Mouse (Mus musculus): Measurements from ENCODE around the gene Lzts3. TPM values are rescaled to one million over a fixed set of nuclear protein-coding genes. Genes with fewer than 3 reads are reported as not detected.

Lzts3 gene
- polyA plus RNA-seq, 1 experiment from 2014 or later = 0.79 TPM

DNA sequence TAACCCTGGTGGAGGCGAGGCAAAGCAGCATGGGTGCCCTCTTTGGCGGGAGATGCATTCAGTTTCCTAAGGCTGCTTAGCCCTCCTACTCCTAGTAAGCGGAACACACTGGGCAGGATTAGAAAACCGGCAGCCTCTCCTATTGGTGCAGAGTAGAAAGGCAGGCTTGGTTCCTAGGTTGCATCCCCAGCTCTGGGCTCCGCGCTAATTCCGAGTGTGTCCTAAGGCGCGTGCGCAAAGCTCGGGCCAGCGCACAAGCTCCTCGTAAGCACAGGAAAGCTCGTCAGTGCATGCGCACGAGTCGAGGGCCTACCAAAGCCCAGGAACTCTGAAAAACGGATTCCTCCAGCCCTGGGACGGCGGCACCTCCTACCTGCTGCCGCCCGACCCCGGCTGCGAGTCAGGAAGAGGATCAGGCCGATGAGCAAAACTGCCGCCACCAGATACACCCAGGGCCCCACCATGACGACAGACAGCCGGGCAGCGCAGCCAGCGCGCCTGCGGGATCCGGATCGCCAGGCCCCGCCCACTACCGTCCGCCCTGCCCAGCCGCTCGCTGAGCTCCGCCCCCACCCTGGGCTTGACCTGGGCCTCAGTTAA lies 21.6 kb upstream of the Lzts3 start, which contains the start of gene Ddrgk1:
Ddrgk1 (minus strand) TSS at position 558 of the 600 bp plus-strand sequence.
- Histone ChIP-seq H3K36me3 (replicated peaks; ENCODE audit: control insufficient read depth, insufficient read depth, low read depth, low read length) (peaks cover under 1% of the 10 kb centered on the region), H3K4me3 (ENCODE audit: low read depth, low read length) (peak within 1 kb of the TSS; percentile 61), H3K27ac (replicated peaks; ENCODE audit: low read depth, low read length) (peak within 1 kb of the TSS; percentile 94), H3K4me2 (ENCODE audit: low read depth, low read length) (peak within 1 kb of the TSS; percentile 50), H3K9ac (replicated peaks; ENCODE audit: low read length) (peak within 1 kb of the TSS; percentile 94), H3K27me3 (ENCODE audit: control insufficient read depth, insufficient read depth, low read length) (no peaks in the 10 kb centered on the region), H3K4me1 (ENCODE audit: control insufficient read depth, insufficient read depth, low read length) (0 out of 2 replicates have a peak, but pooled peaks cover 2% of the 10 kb centered on the region), H3K9me3 (replicated peaks; ENCODE audit: control insufficient read depth, low read length) (no peaks in the 10 kb centered on the region)
- under 1% methylated on average over 40 of the region's 40 CpGs for WGBS
- ATAC-seq (replicated peaks; ENCODE audit: insufficient number of reproducible peaks, low FRiP score, low TSS enrichment, low read depth) (peak; percentile 94), DNase-seq (ENCODE audit: low spot score) (peak; percentile 97)

DNA sequence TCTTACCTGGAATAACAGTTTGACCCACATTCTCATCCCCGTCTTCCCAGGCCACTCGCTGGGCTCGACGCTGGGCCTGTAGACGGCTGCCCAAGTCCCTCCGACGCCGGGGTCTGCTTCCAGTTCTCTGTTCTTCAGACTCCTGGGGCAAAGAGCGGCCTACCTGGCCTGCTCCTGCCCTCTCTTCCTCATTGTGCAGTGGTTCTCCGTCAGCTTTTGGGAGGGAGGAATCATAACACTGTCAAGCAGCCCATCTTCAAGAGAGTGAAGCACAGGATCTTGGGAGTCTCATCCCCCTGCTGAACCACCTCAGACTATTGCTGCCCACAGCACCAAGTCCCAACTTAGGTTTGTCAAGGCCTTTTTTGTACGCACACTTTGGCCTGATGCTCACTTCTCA lies 20.7 kb upstream of the Lzts3 start:
- Histone ChIP-seq H3K9me3 (replicated peaks; ENCODE audit: control insufficient read depth, low read length) (no peaks in the 10 kb centered on the region), H3K36me3 (replicated peaks; ENCODE audit: control insufficient read depth, insufficient read depth, low read depth, low read length) (peaks cover 3% of the 10 kb centered on the region), H3K9ac (replicated peaks; ENCODE audit: low read length) (peak overlapping the region; percentile 94), H3K27me3 (ENCODE audit: control insufficient read depth, insufficient read depth, low read length) (no peaks in the 10 kb centered on the region), H3K27ac (replicated peaks; ENCODE audit: low read depth, low read length) (no peak overlapping the region), H3K4me1 (ENCODE audit: control insufficient read depth, insufficient read depth, low read length) (0 out of 2 replicates have a peak, but pooled peaks cover 1% of the 10 kb centered on the region), H3K4me3 (ENCODE audit: low read depth, low read length) (peak overlapping the region; percentile 4; the same call in 1 of the 2 replicates), H3K4me2 (ENCODE audit: low read depth, low read length) (peak overlapping the region; percentile 50)
- 90% methylated on average over 11 of the region's 11 CpGs for WGBS
- DNase-seq (ENCODE audit: low spot score) = no peak
- ATAC-seq (replicated peaks; ENCODE audit: insufficient number of reproducible peaks, low FRiP score, low TSS enrichment, low read depth) = no peak

DNA sequence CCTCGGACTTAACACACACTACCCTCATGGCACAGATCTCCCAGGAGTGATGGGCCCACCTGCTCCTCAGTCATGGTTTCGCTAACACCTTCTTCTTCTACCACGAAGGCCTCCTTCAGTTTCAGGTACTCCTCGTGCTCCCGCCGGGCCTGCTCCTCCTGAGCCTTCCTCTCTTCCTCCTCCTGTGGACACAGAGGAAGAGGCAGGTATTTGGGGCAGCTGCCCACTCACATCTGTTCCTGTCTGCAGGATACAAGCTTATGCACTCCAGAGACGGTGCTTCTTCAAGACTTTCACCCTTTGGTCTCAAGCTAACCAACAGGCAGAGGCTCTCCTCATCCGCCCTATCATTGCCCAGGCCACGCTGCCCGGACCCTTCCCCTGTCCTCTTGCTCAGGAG lies 15.9 kb upstream of the Lzts3 start:
- peaks cover 7% of the 10 kb centered on the region for H3K36me3 ChIP-seq (replicated peaks; ENCODE audit: control insufficient read depth, insufficient read depth, low read depth, low read length)
- 94% methylated on average over 10 of the region's 10 CpGs for WGBS
- no peaks in the 10 kb centered on the region for H3K4me1 ChIP-seq (ENCODE audit: control insufficient read depth, insufficient read depth, low read length)
- no peak overlapping the region for H3K27ac ChIP-seq (replicated peaks; ENCODE audit: low read depth, low read length)
- no peaks in the 10 kb centered on the region for H3K9me3 ChIP-seq (replicated peaks; ENCODE audit: control insufficient read depth, low read length)
- no peak overlapping the region for H3K9ac ChIP-seq (replicated peaks; ENCODE audit: low read length)
- no peaks in the 10 kb centered on the region for H3K27me3 ChIP-seq (ENCODE audit: control insufficient read depth, insufficient read depth, low read length)
- ATAC-seq (replicated peaks; ENCODE audit: insufficient number of reproducible peaks, low FRiP score, low TSS enrichment, low read depth) (no peak), DNase-seq (ENCODE audit: low spot score) (no peak)
- no peak overlapping the region for H3K4me3 ChIP-seq (ENCODE audit: low read depth, low read length)
- no peak overlapping the region for H3K4me2 ChIP-seq (ENCODE audit: low read depth, low read length)

DNA sequence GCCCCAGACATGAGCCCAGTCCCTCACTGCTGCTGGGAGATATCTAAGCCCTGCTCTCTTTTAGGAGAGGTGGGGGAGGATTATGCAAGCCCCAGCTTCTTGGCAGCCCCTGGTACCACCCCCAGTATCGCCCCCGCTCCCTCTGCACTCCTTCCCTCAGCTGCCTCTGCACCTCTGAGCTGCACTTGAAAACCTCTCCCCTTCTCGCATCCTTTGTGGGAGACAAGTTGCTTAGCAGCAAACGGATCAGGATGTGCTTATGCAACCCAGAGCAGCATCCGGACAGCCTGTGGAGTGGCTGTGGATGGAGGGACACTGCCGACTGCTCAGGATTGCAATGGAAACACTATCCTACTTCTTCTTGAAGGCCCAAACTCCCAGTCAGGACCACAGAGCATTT lies 14.9 kb upstream of the Lzts3 start:
- Histone ChIP-seq H3K4me2 (ENCODE audit: low read depth, low read length) (no peak overlapping the region), H3K4me1 (ENCODE audit: control insufficient read depth, insufficient read depth, low read length) (no peaks in the 10 kb centered on the region), H3K9me3 (replicated peaks; ENCODE audit: control insufficient read depth, low read length) (no peaks in the 10 kb centered on the region), H3K4me3 (ENCODE audit: low read depth, low read length) (no peak overlapping the region), H3K9ac (replicated peaks; ENCODE audit: low read length) (no peak overlapping the region), H3K36me3 (replicated peaks; ENCODE audit: control insufficient read depth, insufficient read depth, low read depth, low read length) (peaks cover 7% of the 10 kb centered on the region), H3K27ac (replicated peaks; ENCODE audit: low read depth, low read length) (no peak overlapping the region), H3K27me3 (ENCODE audit: control insufficient read depth, insufficient read depth, low read length) (no peaks in the 10 kb centered on the region)
- no peak for ATAC-seq (replicated peaks; ENCODE audit: insufficient number of reproducible peaks, low FRiP score, low TSS enrichment, low read depth)
- DNase-seq (ENCODE audit: low spot score) = no peak
- WGBS = 87% methylated on average over 6 of the region's 6 CpGs

DNA sequence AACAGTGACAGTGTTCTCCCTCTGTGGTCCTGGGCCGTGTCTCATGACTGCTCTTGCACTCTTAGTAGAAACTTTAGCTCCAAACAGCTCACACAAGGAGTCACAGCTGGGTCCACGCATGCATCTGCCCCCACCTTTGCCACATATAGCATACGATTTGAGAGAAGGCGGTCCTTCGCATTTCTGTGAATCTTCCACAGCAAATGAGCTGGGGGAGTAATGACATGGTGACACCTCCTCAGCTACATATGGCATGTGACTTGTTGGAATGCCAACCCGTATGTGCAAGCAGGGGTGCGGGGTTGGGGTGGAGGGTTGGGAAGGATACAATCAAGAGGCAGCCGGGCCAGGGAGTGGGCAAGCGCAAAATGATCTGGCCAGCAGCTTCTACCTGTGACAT lies 13.9 kb upstream of the Lzts3 start:
- Histone ChIP-seq H3K4me1 (ENCODE audit: control insufficient read depth, insufficient read depth, low read length) (no peaks in the 10 kb centered on the region), H3K36me3 (replicated peaks; ENCODE audit: control insufficient read depth, insufficient read depth, low read depth, low read length) (peaks cover 7% of the 10 kb centered on the region), H3K27ac (replicated peaks; ENCODE audit: low read depth, low read length) (no peak overlapping the region), H3K9ac (replicated peaks; ENCODE audit: low read length) (no peak overlapping the region), H3K27me3 (ENCODE audit: control insufficient read depth, insufficient read depth, low read length) (no peaks in the 10 kb centered on the region), H3K9me3 (replicated peaks; ENCODE audit: control insufficient read depth, low read length) (no peaks in the 10 kb centered on the region), H3K4me3 (ENCODE audit: low read depth, low read length) (no peak overlapping the region), H3K4me2 (ENCODE audit: low read depth, low read length) (no peak overlapping the region)
- 92% methylated on average over 9 of the region's 9 CpGs for WGBS
- DNase-seq (ENCODE audit: low spot score) (no peak), ATAC-seq (replicated peaks; ENCODE audit: insufficient number of reproducible peaks, low FRiP score, low TSS enrichment, low read depth) (no peak)

DNA sequence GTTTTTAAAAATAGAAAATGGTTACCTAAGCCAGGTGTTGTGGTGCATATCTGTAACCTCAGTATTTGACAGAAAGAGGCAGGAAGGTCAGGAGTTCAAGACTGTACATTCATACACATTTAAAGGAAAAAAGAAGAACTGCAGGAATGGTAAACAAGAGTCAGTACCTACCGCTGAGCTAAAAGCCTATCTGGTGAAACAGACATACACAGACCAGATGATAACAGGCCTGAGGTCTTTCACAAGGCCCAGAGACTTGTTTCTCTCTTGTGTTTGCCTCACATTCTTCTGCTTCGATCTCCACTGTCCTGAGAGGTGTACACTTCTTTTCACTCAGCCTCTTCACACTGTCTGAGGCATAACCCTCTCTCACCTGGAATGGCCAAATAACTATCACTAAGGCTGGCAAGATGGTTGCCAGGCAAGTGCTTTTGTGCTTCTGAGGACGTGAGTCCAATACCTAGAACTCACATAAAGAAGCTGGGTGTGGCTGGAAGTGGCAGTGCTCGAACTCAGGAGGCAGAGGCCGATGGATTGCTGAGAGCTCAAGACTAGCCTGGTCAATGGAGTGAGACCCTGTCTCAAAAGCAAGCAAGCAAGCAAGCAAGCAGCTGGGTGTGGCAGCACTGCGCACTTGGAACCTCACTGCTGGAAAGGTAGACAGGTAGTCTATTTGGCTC lies 13.2 kb upstream of the Lzts3 start:
- WGBS = 95% methylated on average over 6 of the region's 6 CpGs
- no peak for ATAC-seq (replicated peaks; ENCODE audit: insufficient number of reproducible peaks, low FRiP score, low TSS enrichment, low read depth)
- Histone ChIP-seq H3K27me3 (ENCODE audit: control insufficient read depth, insufficient read depth, low read length) (no peaks in the 10 kb centered on the region), H3K4me2 (ENCODE audit: low read depth, low read length) (no peak overlapping the region), H3K27ac (replicated peaks; ENCODE audit: low read depth, low read length) (no peak overlapping the region), H3K4me3 (ENCODE audit: low read depth, low read length) (no peak overlapping the region), H3K4me1 (ENCODE audit: control insufficient read depth, insufficient read depth, low read length) (no peaks in the 10 kb centered on the region), H3K36me3 (replicated peaks; ENCODE audit: control insufficient read depth, insufficient read depth, low read depth, low read length) (peaks cover 7% of the 10 kb centered on the region), H3K9ac (replicated peaks; ENCODE audit: low read length) (no peak overlapping the region), H3K9me3 (replicated peaks; ENCODE audit: control insufficient read depth, low read length) (no peaks in the 10 kb centered on the region)
- no peak for DNase-seq (ENCODE audit: low spot score)

DNA sequence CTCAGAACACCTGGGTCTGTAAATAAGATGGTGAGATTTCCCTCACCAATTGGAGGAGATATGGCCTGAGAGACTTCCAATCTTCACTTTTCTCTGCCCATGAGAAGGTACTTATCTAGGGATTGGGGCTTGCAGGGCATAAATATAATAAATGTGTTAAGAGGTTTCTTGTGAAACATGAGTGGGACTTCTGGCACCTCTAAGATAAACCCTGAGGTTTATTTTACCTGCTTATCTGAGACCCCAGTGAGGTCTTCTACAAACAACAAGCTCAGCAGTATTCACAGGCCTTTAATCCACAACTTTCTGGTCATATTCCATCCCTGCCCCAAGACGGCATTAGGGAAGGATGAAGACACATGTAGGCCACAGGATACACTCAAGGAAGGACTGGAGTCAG lies 11.2 kb upstream of the Lzts3 start:
- no peak for DNase-seq (ENCODE audit: low spot score)
- Histone ChIP-seq H3K4me2 (ENCODE audit: low read depth, low read length) (no peak overlapping the region), H3K27ac (replicated peaks; ENCODE audit: low read depth, low read length) (no peak overlapping the region), H3K4me1 (ENCODE audit: control insufficient read depth, insufficient read depth, low read length) (no peaks in the 10 kb centered on the region), H3K9me3 (replicated peaks; ENCODE audit: control insufficient read depth, low read length) (no peaks in the 10 kb centered on the region), H3K4me3 (ENCODE audit: low read depth, low read length) (no peak overlapping the region), H3K9ac (replicated peaks; ENCODE audit: low read length) (no peak overlapping the region), H3K36me3 (replicated peaks; ENCODE audit: control insufficient read depth, insufficient read depth, low read depth, low read length) (peaks cover 5% of the 10 kb centered on the region), H3K27me3 (ENCODE audit: control insufficient read depth, insufficient read depth, low read length) (no peaks in the 10 kb centered on the region)
- 78% methylated on average over 1 of the region's 1 CpGs for WGBS
- ATAC-seq (replicated peaks; ENCODE audit: insufficient number of reproducible peaks, low FRiP score, low TSS enrichment, low read depth) = no peak

DNA sequence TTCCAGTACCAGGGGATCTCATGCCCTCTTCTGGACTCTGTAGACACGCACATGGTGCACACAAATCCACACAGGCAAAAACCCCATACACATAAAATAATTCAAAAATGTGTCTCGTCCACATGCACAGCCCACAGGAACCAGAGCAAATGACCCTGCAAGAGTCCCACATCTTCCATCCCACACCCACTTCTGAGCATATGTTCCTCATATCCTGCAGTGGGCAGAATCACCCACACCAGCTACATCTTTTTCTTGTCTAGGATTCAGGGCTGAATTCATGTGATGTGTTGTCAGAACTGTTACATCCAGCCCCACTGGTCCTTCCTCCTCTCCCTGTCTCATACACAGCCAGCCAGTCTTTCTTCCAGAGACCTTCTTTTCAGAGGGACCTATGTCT lies 10.7 kb upstream of the Lzts3 start:
- Histone ChIP-seq H3K9me3 (replicated peaks; ENCODE audit: control insufficient read depth, low read length) (no peaks in the 10 kb centered on the region), H3K9ac (replicated peaks; ENCODE audit: low read length) (no peak overlapping the region), H3K27me3 (ENCODE audit: control insufficient read depth, insufficient read depth, low read length) (no peaks in the 10 kb centered on the region), H3K36me3 (replicated peaks; ENCODE audit: control insufficient read depth, insufficient read depth, low read depth, low read length) (peaks cover 5% of the 10 kb centered on the region), H3K4me3 (ENCODE audit: low read depth, low read length) (no peak overlapping the region), H3K4me1 (ENCODE audit: control insufficient read depth, insufficient read depth, low read length) (no peaks in the 10 kb centered on the region), H3K4me2 (ENCODE audit: low read depth, low read length) (no peak overlapping the region), H3K27ac (replicated peaks; ENCODE audit: low read depth, low read length) (no peak overlapping the region)
- ATAC-seq (replicated peaks; ENCODE audit: insufficient number of reproducible peaks, low FRiP score, low TSS enrichment, low read depth) (no peak), DNase-seq (ENCODE audit: low spot score) (no peak)
- WGBS = 90% methylated on average over 2 of the region's 2 CpGs
